Mouse (Mus musculus) thymus, postnatal 36 days (tissue): Measurements from ENCODE around the gene Trib2.
A peak's percentile ranks its signal among the peaks of the same experiment; 100 is the strongest.

Source experiments
- DNase-seq, 2 experiments: peaks; one replicate each; pipeline ENCODE4 v3.0.0; 2022; ENCODE audit warnings: mixed read lengths in 2 of 2

Gene Trib2

DNA sequence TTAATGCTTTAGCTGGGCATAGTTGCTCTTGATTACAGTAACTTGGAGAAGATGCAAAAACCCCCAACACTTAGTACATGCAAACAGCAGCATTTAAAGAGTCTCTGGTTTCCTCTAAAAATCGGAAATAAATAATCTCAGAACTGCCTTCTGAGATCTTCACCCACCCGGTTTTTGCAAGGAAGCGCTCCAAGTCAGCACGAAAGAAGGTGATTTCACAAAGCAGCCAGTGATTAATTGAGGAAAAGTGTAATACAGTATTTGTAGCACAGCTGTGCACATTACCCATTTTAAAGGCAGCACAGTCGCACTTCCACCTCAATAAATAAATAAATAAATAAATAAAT lies 2.9 kb downstream of the Trib2 start:
- DNase-seq, result no peak

- DNase-seq, result no peak
Measured at GRCm38 (mm10) chr12:15813133-15813818, 3.4 kb downstream of the Trib2 start.

DNA sequence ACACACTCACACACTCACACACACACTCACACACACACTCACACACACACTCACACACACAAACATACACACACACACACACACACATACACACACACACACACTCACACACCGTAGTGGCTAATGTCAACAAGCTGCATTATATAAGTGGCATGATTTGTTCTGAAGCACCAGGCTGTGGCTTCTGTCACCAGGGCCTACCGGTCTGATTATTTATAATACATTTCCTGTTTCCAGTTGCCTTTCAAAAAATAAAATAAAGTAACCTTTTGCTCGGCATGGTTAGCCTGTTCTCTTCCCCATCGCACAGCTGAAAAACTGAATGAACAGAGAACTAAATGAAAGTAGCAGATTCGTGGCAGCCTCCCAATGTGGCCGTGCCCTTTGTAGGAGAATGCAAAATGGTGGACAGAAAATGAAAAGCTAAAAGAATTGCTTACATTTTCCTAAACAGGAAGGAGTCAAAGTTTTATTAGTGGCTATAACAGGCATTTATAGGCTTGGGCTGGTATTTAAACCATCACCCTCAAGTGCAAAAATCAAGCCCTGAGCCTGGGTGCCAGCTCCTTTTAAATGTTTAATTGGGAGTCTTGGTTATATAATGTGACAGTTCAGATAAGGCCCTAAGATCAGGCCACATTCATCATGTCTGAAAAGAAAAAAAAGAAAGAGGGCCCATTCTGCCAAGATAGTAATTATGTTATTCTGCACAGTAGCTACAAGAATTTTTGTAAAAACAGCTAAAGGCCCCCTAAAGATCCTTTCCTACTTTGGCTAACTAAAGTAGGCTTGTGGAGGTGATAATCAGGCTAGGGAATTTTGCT lies 4.4 kb downstream of the Trib2 start:
- no peak for DNase-seq

- no peak for DNase-seq
Measured at GRCm38 (mm10) chr12:15811682-15812081, 5.0 kb downstream of the Trib2 start.

DNA sequence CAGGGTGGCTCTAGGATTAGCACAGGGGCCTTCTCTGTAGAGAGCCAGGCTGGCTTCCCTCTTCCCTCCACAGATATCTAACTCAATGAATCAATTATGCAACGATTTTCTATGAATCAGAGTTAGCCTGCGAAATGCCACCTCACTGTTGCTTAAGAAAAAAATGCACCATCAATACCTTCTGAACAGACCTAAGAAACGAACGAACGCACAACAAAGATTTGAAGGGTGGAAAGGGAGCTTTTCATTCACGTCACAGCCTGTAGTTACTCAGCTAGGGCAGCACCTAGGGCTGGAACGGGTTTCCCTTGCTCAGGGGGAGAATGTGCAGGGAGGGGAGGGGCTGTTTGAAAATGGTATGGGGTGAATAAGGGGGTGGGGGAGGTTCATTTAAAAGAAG lies 5.8 kb downstream of the Trib2 start:
- no peak for DNase-seq

- no peak for DNase-seq
Measured at GRCm38 (mm10) chr12:15809657-15810056, 7.1 kb downstream of the Trib2 start.

GRCm38 (mm10) chr12:15809249-15809648 lies 7.5 kb downstream of the Trib2 start:
- DNase-seq, result no peak

GRCm38 (mm10) chr12:15808186-15808800 lies 8.4 kb downstream of the Trib2 start:
- DNase-seq, result no peak

- DNase-seq, result peak; percentile 74 to 86
Measured at GRCm38 (mm10) chr12:15804931-15805331, 11.8 kb downstream of the Trib2 start.

DNA sequence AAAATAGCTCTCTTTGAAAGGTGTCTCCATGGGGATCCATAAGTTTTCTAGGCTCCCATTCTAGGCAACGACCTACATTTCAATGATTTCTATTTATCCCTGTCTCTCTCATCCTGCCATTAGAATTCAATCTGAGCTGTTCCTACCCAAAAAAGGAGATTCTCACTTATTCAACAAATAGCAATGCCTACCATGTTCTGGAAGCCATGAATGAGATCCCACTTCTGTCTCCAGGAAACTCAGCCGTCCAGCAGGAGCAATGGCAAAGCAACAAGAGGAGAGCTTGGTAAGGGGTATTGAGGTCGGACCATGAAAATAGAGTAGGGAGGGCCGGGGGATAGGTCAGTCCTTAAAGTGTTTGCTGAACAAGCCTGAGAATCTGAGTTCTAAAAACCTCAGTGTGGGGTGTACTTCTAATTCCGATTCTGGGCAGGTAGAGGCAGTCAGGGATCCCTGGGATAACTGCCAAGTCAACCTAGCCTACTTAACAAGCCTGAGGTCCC lies 12.7 kb downstream of the Trib2 start:
- DNase-seq, result no peak

GRCm38 (mm10) chr12:15801571-15801930 lies 15.2 kb downstream of the Trib2 start:
- no peak for DNase-seq

DNA sequence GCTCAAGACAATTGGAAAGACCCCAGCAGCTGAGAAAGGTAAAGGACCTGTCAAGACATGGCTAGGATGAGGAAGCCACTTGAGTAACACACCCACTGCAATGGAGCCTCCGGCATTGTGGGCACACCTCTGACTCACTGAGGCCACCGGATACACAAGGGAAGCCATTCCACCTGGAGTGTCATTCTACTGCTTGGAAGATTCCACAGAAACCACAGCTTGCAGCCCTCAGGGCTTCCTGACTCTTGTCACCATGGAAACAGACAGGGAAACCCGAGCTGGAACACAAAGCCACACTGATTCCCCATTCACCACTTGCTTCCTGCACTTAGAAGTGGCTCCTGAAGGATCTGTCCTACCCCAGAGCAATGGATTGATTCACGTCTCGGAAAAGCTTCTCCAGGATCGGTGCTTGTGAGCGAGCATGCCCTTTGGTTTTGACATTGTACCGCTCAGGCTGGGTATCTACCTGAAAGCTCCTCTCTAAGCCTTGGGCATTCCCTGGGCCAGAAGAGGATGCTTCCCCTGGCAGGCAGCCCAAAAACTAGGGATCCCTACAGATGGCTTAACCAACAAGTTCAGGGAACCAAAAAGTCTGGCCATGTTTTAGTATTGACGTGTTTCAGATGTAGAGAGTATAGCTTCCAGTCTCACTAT lies 15.7 kb downstream of the Trib2 start:
- no peak for DNase-seq

GRCm38 (mm10) chr12:15800196-15800913 lies 16.4 kb downstream of the Trib2 start:
- DNase-seq, result no peak

DNA sequence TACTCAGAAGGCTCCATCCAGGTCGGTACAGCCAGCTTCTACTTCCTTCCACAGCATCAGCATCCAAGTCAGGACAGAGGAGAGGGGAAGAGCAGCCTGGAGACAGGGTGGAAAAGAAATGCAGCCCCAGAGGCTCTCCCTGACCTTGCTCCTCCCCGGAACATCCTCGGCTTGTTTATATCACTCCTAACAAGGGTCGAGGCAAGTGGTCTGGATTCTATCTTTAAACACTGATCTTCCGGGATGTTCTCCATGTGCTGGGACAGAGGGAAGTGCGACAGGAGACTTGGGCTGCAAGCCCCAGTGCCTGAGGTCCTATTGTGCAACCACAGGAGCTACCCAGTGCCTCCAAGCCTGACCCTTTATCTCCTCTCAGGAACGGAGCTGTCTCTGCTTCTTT lies 18.7 kb downstream of the Trib2 start:
- no peak for DNase-seq

- no peak for DNase-seq
Measured at GRCm38 (mm10) chr12:15795886-15796285, 20.8 kb downstream of the Trib2 start.

DNA sequence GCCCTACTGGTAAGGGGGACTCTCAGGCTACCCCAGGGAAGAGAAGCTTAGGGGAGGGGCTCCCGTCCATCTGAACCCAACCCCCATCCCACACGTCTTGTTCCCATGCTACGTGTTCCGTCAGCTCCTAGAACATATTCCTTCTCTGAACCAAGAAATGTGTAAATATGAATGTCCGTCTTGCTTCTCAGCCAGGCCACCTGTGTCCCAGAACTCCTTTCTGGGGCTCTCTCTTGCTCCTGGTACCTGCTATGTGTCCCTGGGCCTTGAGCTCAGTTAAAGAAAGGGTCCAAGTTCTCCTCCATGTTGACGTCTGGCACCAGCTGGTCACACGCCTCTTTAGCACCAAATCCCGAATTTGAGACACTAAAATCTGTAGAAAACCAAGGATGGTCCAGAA lies 23.4 kb downstream of the Trib2 start:
- DNase-seq, result no peak

DNA sequence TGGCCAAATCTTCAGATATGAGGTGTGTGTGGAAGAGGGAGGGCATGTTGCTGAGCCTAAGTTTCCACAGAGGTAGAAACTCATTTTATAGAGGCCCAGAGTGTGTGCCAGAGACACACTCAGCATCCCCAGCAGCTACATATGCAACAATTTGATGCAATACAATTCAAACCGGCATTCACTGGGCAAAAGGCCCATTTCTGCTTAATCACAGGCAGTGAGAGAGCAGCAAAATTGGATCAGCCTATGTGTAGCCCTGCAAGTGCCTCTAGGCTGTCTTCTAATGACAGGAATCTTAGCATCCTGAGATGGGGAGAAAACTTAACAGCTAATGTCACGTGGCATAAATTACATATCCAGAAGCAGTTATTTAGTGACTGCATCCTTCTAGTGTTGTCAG lies 26.5 kb downstream of the Trib2 start:
- no peak for DNase-seq

- DNase-seq, result no peak
Measured at GRCm38 (mm10) chr12:15777047-15777446, 39.7 kb downstream of the Trib2 start.

DNA sequence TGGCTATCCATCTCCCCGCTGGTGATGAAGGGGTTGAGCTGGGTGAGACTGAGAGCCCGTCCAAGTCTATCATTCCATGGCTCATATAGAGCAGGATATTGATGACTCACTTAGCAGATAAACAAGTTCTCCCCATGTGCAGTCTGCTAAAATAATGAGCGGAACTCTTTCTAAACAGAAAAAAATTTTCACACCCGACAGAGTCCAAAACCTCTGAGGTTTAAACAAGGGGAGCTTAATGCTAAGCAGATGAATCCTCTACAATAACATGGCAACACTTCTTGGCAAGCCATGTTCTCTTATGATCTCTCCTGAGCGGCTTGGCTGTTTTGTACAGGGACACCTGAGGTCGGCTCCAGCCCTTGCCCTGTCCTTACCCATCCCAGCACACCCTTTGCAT lies 45.0 kb downstream of the Trib2 start:
- DNase-seq, result no peak

DNA sequence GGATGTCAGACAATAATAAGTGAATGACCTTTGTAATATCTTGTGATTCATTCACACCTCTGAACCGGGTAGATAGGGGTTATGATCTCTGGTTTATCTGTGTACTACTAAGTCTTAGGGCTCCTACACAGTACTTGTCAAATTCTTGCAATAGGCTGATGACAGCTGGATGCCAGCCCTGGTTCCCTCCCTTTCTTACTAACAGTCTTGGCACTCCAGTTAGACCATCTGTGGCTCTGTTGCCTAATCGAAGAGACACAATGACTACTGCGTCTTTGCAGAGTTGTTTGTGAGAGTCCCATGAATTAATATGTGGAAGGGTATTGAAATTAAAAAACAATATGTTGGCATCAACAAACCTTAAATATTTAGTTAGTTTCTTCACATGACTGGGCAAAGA lies 48.2 kb downstream of the Trib2 start:
- DNase-seq, result no peak

DNA sequence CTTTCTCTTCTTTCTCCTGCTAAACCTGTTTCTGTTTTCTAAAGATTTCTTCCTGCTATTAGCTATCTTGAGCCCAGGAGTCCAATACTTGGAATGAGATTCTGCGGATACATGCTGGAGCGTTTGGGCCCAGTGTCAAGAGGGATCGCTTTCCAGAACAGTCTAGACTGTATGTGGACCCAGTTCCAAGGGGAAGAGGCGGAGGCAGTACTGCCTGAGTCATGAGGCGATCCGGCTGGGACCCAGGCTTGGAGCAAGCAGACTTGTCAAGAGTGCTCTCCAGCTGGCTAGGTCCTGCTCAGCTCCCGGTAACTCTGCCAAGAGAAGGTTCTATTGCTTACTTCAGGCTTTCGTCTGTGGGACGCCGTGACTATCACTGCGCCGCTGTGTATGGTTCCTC lies 50.7 kb downstream of the Trib2 start:
- no peak for DNase-seq

DNA sequence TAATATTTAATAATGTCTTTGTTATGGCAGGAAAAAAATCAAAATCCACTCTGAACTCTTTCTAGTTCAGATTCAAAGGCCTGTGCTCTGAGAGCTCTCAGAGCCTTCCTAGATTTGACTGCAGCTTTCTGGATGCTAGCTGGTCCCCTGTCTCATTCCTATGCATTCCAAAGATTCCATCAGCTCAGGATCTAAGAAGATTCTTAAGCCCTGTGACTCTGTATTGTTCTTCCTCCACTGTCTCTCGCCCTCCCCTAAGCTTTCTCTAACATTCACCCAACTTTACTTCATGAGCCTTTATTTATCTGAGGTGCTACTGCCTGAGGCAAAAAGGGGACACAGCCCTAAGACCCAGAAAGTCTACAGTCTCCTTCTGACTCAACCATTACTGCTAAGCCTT lies 51.5 kb downstream of the Trib2 start:
- DNase-seq, result no peak
